Mouse (Mus musculus) embryonic fibroblast, embryonic 13.5 days (primary cell): Measurements from ENCODE around the gene Ier3.

Experiments
- CTCF ChIP-seq: IDR thresholded peaks from 2 replicates; pipeline ENCODE4 v1.5.1; 2011; ENCODE audit warnings: mild to moderate bottlenecking, control low read depth, low read length, moderate library complexity, borderline replicate concordance; ENCODE audit not compliant: insufficient read depth
- POLR2A ChIP-seq: IDR thresholded peaks from 2 replicates; pipeline ENCODE4 v1.6.1; 2011; ENCODE audit warnings: low read depth, mild to moderate bottlenecking, control low read depth, low read length, moderate library complexity

- no peak for TF ChIP-seq CTCF
- no peak for TF ChIP-seq POLR2A
These were observed 20.6 kb upstream of the Ier3 start for GRCm38 (mm10) chr17:35800905-35801304.
